Mouse (Mus musculus) left cerebral cortex, adult 2 months (tissue): Measurements from ENCODE around the gene Olfr1513. TPM values are rescaled to one million over a fixed set of nuclear protein-coding genes. Genes with fewer than 3 reads are reported as not detected.
"Not testable (repeated sequence)": the region's sequence is repeated elsewhere in the genome, so short reads cannot be mapped to it uniquely, and the experiment has no call there.

Source experiments
- DNase-seq, 2 experiments: peaks; one replicate each; pipeline ENCODE4 v3.0.0; 2021 to 2022; ENCODE audit warnings: low spot score in 2 of 2, mixed read lengths in 1 of 2; ENCODE audit errors: extremely low spot score in 1 of 2
- H3K27ac ChIP-seq: fragments of 200-600 bp; 2 replicates; pipeline ENCODE4 v1.8.1; 2022
- H3K4me3 ChIP-seq: fragments of 200-600 bp; 2 replicates; pipeline ENCODE4 v1.8.1; 2022
- CTCF ChIP-seq: fragments of 200-600 bp; IDR thresholded peaks from 2 replicates; pipeline ENCODE4 v1.8.1; 2022; ENCODE audit warnings: antibody characterized with exemption, mild to moderate bottlenecking, moderate library complexity
- intact Hi-C: fragments of 180-260 bp; cut with DNase I; formaldehyde crosslinking; loops from one replicate; pipeline ENCODE4 v1.15.1; 2025
- total RNA-seq, 2 experiments: library from RNA; stranded (reverse); gene quantifications; 2 replicates each; pipeline ENCODE4 v1.2.3; 2021

Olfr1513 gene
- total RNA-seq, 2 experiments from 2014 or later, result not detected

GRCm38 (mm10) chr14:52304644-52305271 lies 51.5 kb downstream of the Olfr1513 start, which contains the start of gene Mettl3:
TSS of gene Mettl3 (minus strand) at chr14:52305128.
- Histone ChIP-seq H3K4me3 (peak within 1 kb of the TSS; percentile 76), H3K27ac (peak within 1 kb of the TSS; percentile 77)
- peak; percentile 87 to 88 for DNase-seq
- intact Hi-C loops, result loop anchor here (1.0 to 10.0 kb wide), 4 partner anchors 25 to 420 kb away; partner anchors contain the start of genes Hnrnpc, Mettl17, Rab2b and Tox4
- no peak; the same call in 1 of the 2 replicates for TF ChIP-seq CTCF

DNA sequence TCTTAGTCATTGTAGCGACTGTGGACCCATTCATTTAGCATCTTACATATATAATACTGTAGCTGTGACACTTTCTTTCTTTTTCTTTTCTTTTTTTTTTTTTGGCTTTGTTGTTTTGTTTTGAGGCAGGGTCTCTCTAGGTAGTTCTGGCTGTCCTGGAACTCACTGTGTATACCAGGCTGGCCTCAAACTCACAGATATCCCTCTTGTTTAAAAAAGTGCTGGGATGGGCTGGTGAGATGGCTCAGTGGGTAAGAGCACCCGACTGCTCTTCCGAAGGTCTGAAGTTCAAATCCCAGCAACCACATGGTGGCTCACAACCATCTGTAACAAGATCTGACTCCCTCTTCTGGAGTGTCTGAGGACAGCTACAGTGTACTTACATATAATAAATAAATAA lies 52.7 kb downstream of the Olfr1513 start:
- intact Hi-C loops, result loop anchor here (10.0 kb wide), 2 partner anchors 199 to 419 kb away; partner anchors contain the start of genes Hnrnpc and Mettl17
- peak overlapping the region; percentile 76; the same call in 1 of the 2 replicates for H3K4me3 ChIP-seq
- not testable (repeated sequence) for DNase-seq, H3K27ac ChIP-seq

Other genes starting within 250 kb of the Olfr1513 start
- gene Rpgrip1, start 245.7 kb downstream of the Olfr1513 start, total RNA-seq, result 1 to 10 TPM; 1.5 to 1.8 TPM
- gene Supt16, start 159.0 kb downstream of the Olfr1513 start, total RNA-seq, result 10 to 100 TPM; 52.5 to 54.7 TPM
- 100 to 1,000 TPM; 115 to 122 TPM for gene Chd8, start 98.6 kb downstream of the Olfr1513 start, total RNA-seq
- 10 to 100 TPM; 62.6 to 66.0 TPM for gene Tox4, start 77.3 kb downstream of the Olfr1513 start, total RNA-seq
- 10 to 100 TPM; 35.8 to 37.2 TPM for gene Rab2b, start 76.9 kb downstream of the Olfr1513 start, total RNA-seq
- gene Mettl3, start 51.3 kb downstream of the Olfr1513 start, total RNA-seq, result 10 to 100 TPM; 37.4 to 44.7 TPM
- gene Sall2, start 27.6 kb downstream of the Olfr1513 start, total RNA-seq, result 10 to 100 TPM; 31.9 to 33.0 TPM
- not detected for gene Olfr1512, start 22.8 kb upstream of the Olfr1513 start, total RNA-seq
- not detected for gene Olfr1511, start 41.0 kb upstream of the Olfr1513 start, total RNA-seq
- not detected for gene Olfr1510, start 58.0 kb upstream of the Olfr1513 start, total RNA-seq
- gene Olfr1509, start 86.6 kb upstream of the Olfr1513 start, total RNA-seq, result not detected
- gene Olfr1508, start 111.1 kb upstream of the Olfr1513 start, total RNA-seq, result not detected
- not detected for gene Olfr1507, start 139.3 kb upstream of the Olfr1513 start, total RNA-seq